Mouse (Mus musculus) kidney, embryonic 16.5 days (tissue): Measurements from ENCODE around the gene Nr5a1. TPM values are rescaled to one million over a fixed set of nuclear protein-coding genes. Genes with fewer than 3 reads are reported as not detected.

Experiments
- ATAC-seq: fragments of 200-750 bp; cut with Nextera tagmentation; 2 replicates; pipeline ENCODE4 v1.8.0; 2017; ENCODE audit warnings: moderate TSS enrichment; ENCODE audit not compliant: low FRiP score, low TSS enrichment
- H3K27ac ChIP-seq: fragments of 300-500 bp; sonication (generic); 2 replicates; pipeline ENCODE4 v1.5.1; 2014; ENCODE audit warnings: low read length
- H3K27me3 ChIP-seq: fragments of 300-500 bp; sonication (generic); 2 replicates; pipeline ENCODE4 v1.6.1; 2014; ENCODE audit warnings: low read length, control low read depth, mixed read lengths; ENCODE audit not compliant: insufficient read depth
- H3K36me3 ChIP-seq: fragments of 300-500 bp; sonication (generic); 2 replicates; pipeline ENCODE4 v1.6.1; 2014; ENCODE audit warnings: low read length, control low read depth, mixed read lengths; ENCODE audit not compliant: insufficient read depth
- H3K4me1 ChIP-seq: fragments of 300-500 bp; sonication (generic); 2 replicates; pipeline ENCODE4 v1.6.1; 2014; ENCODE audit warnings: low read length, control low read depth, mixed read lengths; ENCODE audit not compliant: insufficient read depth
- H3K4me2 ChIP-seq: fragments of 300-500 bp; sonication (generic); replicated peaks from 2 replicates; pipeline ENCODE4 v1.6.1; 2014; ENCODE audit warnings: low read depth, low read length
- H3K4me3 ChIP-seq: fragments of 300-500 bp; sonication (generic); 2 replicates; pipeline ENCODE4 v1.5.1; 2014; ENCODE audit warnings: mild to moderate bottlenecking, low read length
- H3K9ac ChIP-seq: fragments of 300-500 bp; sonication (generic); replicated peaks from 2 replicates; pipeline ENCODE4 v1.6.1; 2014; ENCODE audit warnings: low read length
- H3K9me3 ChIP-seq: fragments of 300-500 bp; sonication (generic); 2 replicates; pipeline ENCODE4 v1.6.1; 2016; ENCODE audit warnings: low read length, control low read depth
- WGBS: fragments of 180-500 bp; shearing (Covaris S2); extraction: QIAGEN DNeasy Blood & Tissue Kit; methylation state at CpG from one replicate; pipeline ENCODE4 v1.1.7; 2014; 5-methylcytosine and 5-hydroxymethylcytosine counted together
- polyA plus RNA-seq: library from polyadenylated mRNA; unstranded; fragments of >200 nt; fragmentation: Nextera tagmentation; extraction: Ambion mirVana; gene quantifications from 2 replicates; pipeline ENCODE4 v1.2.1, GENCODE M21; 2015

Gene Nr5a1
- polyA plus RNA-seq, 1 experiment from 2014 or later, result 4.0 TPM

GRCm38 (mm10) chr2:38661398-38661797 lies 52.9 kb downstream of the Nr5a1 start:
- no peaks in the 10 kb centered on the region for H3K27me3 ChIP-seq
- H3K4me2 ChIP-seq, result no peak overlapping the region
- no peak overlapping the region for H3K4me3 ChIP-seq
- no peaks in the 10 kb centered on the region for H3K9me3 ChIP-seq
- ATAC-seq, result no peak
- H3K4me1 ChIP-seq, result no peaks in the 10 kb centered on the region
- WGBS, result 6% methylated on average over 1 of the region's 1 CpGs
- no peak overlapping the region for H3K9ac ChIP-seq
- no peak overlapping the region for H3K27ac ChIP-seq
- H3K36me3 ChIP-seq, result no peaks in the 10 kb centered on the region

DNA sequence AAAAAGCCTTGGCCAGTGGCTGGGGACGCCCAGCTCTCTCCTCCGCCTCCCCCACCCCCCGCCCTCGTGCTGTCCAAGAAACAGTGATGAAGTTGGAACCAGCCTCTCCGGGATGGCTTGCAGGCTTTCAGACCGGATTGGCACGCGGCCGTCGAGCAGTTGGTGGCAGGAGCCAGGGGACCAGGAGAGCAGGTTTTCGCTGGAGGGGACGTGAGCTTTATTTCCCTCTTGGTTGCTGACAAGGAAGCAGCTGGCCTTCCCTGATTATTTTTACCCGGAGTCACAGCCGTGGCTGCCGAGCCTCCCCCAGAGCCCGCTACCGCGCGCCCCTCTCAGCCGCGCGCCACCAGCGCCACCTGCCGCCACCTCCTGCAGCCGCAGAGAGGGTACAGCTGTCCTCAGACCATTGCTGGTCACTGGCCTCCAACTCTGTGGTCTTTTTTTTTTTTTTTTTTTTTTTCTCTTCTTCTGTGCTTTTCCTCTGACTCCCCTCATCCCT lies 56.0 kb downstream of the Nr5a1 start:
- H3K4me2 ChIP-seq, result peak overlapping the region; percentile 72
- WGBS, result under 1% methylated on average over 25 of the region's 25 CpGs
- H3K4me1 ChIP-seq, result no peaks in the 10 kb centered on the region
- no peaks in the 10 kb centered on the region for H3K9me3 ChIP-seq
- no peak overlapping the region for H3K27ac ChIP-seq
- no peaks in the 10 kb centered on the region for H3K27me3 ChIP-seq
- peak; percentile 97 for ATAC-seq
- H3K9ac ChIP-seq, result peak overlapping the region; percentile 59; the same call in 1 of the 2 replicates
- no peaks in the 10 kb centered on the region for H3K36me3 ChIP-seq
- peak overlapping the region; percentile 47 for H3K4me3 ChIP-seq

GRCm38 (mm10) chr2:38653694-38654093 lies 60.6 kb downstream of the Nr5a1 start:
- no peak overlapping the region for H3K9ac ChIP-seq
- no peak overlapping the region for H3K4me2 ChIP-seq
- no peaks in the 10 kb centered on the region for H3K36me3 ChIP-seq
- WGBS, result 86% methylated on average over 2 of the region's 2 CpGs
- no peak overlapping the region for H3K4me3 ChIP-seq
- no peak overlapping the region for H3K27ac ChIP-seq
- no peak for ATAC-seq
- H3K4me1 ChIP-seq, result no peaks in the 10 kb centered on the region
- no peaks in the 10 kb centered on the region for H3K9me3 ChIP-seq
- H3K27me3 ChIP-seq, result no peaks in the 10 kb centered on the region

GRCm38 (mm10) chr2:38653293-38653619 lies 61.1 kb downstream of the Nr5a1 start:
- WGBS, result 90% methylated on average over 5 of the region's 5 CpGs
- no peak for ATAC-seq
- Histone ChIP-seq H3K27me3 (no peaks in the 10 kb centered on the region), H3K4me2 (no peak overlapping the region), H3K27ac (no peak overlapping the region), H3K9ac (no peak overlapping the region), H3K4me3 (no peak overlapping the region), H3K9me3 (no peaks in the 10 kb centered on the region), H3K36me3 (no peaks in the 10 kb centered on the region), H3K4me1 (no peaks in the 10 kb centered on the region)

DNA sequence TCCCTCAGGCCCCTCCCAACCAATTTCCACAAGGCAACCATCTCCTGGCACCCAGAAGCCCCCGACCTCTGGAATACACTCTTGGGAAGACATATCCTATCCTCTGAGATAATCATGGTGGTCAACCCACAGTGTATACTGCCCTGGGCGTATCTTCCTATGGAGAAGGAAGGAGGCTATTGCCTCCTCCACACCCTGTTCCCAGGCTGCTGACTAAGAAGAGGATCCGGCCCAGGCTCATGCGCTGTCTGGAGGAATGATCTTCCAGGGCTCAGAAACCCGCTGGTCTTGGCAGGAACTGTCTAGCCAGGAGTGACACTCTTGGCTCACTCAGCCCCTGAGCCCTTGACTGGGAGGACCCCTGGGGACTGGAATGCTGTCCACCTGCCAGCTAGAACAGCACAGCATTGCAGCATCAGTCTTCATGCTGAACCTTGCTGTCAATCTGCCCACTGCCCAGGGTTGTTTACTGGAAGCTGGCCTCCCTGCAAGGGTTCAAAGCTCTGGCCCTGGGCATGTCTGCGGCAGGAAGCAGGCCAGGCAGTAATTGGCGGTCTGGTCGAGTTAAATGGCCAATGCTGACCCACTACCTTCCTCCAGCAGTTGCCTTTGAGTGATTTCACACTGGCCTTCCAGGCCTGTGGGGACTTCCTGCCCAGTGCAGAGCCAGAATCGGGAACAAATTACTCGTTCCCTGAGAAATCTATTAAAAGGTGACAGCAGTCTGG lies 61.6 kb downstream of the Nr5a1 start:
- ATAC-seq, result no peak
- Histone ChIP-seq H3K4me2 (no peak overlapping the region), H3K4me3 (no peak overlapping the region), H3K9me3 (no peaks in the 10 kb centered on the region), H3K36me3 (no peaks in the 10 kb centered on the region), H3K27me3 (no peaks in the 10 kb centered on the region), H3K27ac (no peak overlapping the region), H3K9ac (no peak overlapping the region), H3K4me1 (no peaks in the 10 kb centered on the region)
- 57% methylated on average over 10 of the region's 10 CpGs for WGBS

GRCm38 (mm10) chr2:38652098-38652497 lies 62.2 kb downstream of the Nr5a1 start:
- 66% methylated on average over 7 of the region's 7 CpGs for WGBS

GRCm38 (mm10) chr2:38650340-38650739 lies 64.0 kb downstream of the Nr5a1 start:
- H3K9me3 ChIP-seq, result no peaks in the 10 kb centered on the region
- H3K27ac ChIP-seq, result no peak overlapping the region
- ATAC-seq, result no peak
- H3K36me3 ChIP-seq, result no peaks in the 10 kb centered on the region
- H3K27me3 ChIP-seq, result no peaks in the 10 kb centered on the region
- no peak overlapping the region for H3K4me3 ChIP-seq
- no peak overlapping the region for H3K4me2 ChIP-seq
- H3K4me1 ChIP-seq, result no peaks in the 10 kb centered on the region
- 76% methylated on average over 1 of the region's 1 CpGs for WGBS
- no peak overlapping the region for H3K9ac ChIP-seq

More at GRCm38 (mm10) chr2:38652098-38652497, 62.2 kb downstream of the Nr5a1 start:
- Histone ChIP-seq H3K4me3 (no peak overlapping the region), H3K4me1 (no peaks in the 10 kb centered on the region), H3K27ac (no peak overlapping the region), H3K9me3 (no peaks in the 10 kb centered on the region), H3K4me2 (no peak overlapping the region), H3K36me3 (no peaks in the 10 kb centered on the region), H3K27me3 (no peaks in the 10 kb centered on the region), H3K9ac (no peak overlapping the region)
- no peak for ATAC-seq

DNA sequence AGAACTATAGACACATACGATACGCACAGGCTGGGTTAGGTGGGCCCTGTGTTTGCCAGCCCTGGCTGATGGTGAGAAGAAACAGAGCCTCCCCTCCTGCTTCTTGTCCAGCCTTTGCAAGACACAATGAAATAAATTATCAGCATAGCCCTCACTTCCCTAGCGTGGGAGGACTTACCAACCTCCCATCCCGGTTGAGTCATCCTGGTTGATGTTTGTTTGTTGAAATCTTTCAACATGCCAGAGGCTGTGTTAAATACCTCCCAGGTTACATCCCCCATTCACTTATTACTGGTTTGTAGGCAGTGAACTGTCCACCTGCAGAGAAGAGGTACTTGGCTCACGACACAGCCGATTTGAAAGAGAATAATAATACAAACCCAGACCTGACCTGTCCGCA lies 66.7 kb downstream of the Nr5a1 start:
- H3K4me2 ChIP-seq, result no peak overlapping the region
- 67% methylated on average over 7 of the region's 7 CpGs for WGBS
- no peaks in the 10 kb centered on the region for H3K9me3 ChIP-seq
- ATAC-seq, result no peak
- H3K4me3 ChIP-seq, result no peak overlapping the region
- no peak overlapping the region for H3K27ac ChIP-seq
- peaks cover 11% of the 10 kb centered on the region for H3K4me1 ChIP-seq
- H3K9ac ChIP-seq, result no peak overlapping the region
- H3K27me3 ChIP-seq, result no peaks in the 10 kb centered on the region
- H3K36me3 ChIP-seq, result no peaks in the 10 kb centered on the region

GRCm38 (mm10) chr2:38647201-38647606 lies 67.1 kb downstream of the Nr5a1 start:
- 65% methylated on average over 8 of the region's 8 CpGs for WGBS
- Histone ChIP-seq H3K4me1 (peaks cover 14% of the 10 kb centered on the region), H3K27ac (no peak overlapping the region), H3K9me3 (no peaks in the 10 kb centered on the region), H3K36me3 (no peaks in the 10 kb centered on the region), H3K4me3 (no peak overlapping the region), H3K4me2 (no peak overlapping the region), H3K9ac (no peak overlapping the region), H3K27me3 (no peaks in the 10 kb centered on the region)
- ATAC-seq, result no peak

DNA sequence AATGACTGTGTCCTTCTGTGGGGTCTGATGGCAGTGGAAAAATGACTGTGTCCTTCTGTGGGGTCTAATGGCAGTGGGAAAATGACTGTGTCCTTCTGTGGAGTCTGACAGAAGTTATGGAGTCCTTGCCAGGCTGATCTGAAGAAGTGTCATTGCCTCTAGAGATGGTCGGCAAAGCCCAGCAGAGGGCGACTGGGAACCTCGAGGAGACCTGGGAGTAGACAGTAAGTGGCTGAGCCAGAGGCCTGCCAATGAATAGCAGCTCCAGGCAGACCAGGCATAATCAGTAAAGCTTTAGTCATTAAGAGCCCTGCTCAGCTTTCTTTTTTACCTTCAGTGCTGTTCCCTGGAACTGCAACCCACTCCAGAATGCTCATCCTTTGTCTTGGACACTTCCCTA lies 68.4 kb downstream of the Nr5a1 start:
- Histone ChIP-seq H3K9ac (no peak overlapping the region), H3K9me3 (no peaks in the 10 kb centered on the region), H3K4me3 (no peak overlapping the region), H3K27ac (no peak overlapping the region), H3K36me3 (peaks cover 7% of the 10 kb centered on the region; the same call in 1 of the 2 replicates), H3K27me3 (no peaks in the 10 kb centered on the region), H3K4me2 (no peak overlapping the region), H3K4me1 (peaks cover 14% of the 10 kb centered on the region)
- ATAC-seq, result peak; percentile 64; the same call in 1 of the 2 replicates
- 0% methylated on average over 3 of the region's 3 CpGs for WGBS
